Mouse (Mus musculus): ENCODE data around the gene Tyw1. TPM values are rescaled to one million over a fixed set of nuclear protein-coding genes. Genes with fewer than 3 reads are reported as not detected.

The Tyw1 gene
- polyA plus RNA-seq, 1 experiment, result 12.7 TPM

DNA sequence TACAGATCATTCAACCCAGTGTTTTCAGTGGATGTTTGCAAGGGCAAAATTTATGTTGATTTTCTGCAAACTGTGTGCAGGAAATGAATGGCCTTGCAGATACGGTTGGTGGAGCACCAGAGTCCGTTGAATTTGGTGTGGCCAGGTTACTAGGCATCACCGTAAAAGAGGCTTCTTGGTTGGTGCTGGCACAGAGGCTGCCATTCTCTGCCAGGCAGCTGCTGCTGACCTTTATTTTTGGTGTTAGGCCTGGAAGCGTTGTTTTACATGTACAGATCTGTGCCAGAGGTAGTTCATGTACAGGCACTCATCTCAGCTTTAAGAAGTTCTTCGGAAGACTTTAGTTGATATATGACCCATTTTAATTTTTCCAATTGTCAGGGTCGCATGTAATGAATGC, 48.2 kb downstream of the Tyw1 start:
- H3K4me1 ChIP-seq (ENCODE audit: control insufficient read depth, insufficient read depth, low read length), result no peaks in the 10 kb centered on the region
- no peak overlapping the region for H3K4me3 ChIP-seq (ENCODE audit: insufficient read depth, low read length)
- H3K27ac ChIP-seq (ENCODE audit: insufficient read depth, low read depth, low read length), result no peak overlapping the region
- no peak for TF ChIP-seq POLR2A (IDR thresholded peaks at IDR 0.05; ENCODE audit: borderline replicate concordance, low read depth, low read length)
- TF ChIP-seq CTCF (IDR thresholded peaks at IDR 0.05; ENCODE audit: low read depth, low read length), result no peak

GRCm38 (mm10) chr5:130307921-130308320, 52.5 kb downstream of the Tyw1 start:
- no peaks in the 10 kb centered on the region for H3K4me1 ChIP-seq (ENCODE audit: control insufficient read depth, insufficient read depth, low read length)
- no peak overlapping the region for H3K27ac ChIP-seq (ENCODE audit: insufficient read depth, low read depth, low read length)
- no peak overlapping the region for H3K4me3 ChIP-seq (ENCODE audit: insufficient read depth, low read length)
- TF ChIP-seq CTCF (IDR thresholded peaks at IDR 0.05; ENCODE audit: low read depth, low read length) (no peak), POLR2A (IDR thresholded peaks at IDR 0.05; ENCODE audit: borderline replicate concordance, low read depth, low read length) (no peak)

- TF ChIP-seq CTCF (IDR thresholded peaks at IDR 0.05; ENCODE audit: low read depth, low read length) (no peak), POLR2A (IDR thresholded peaks at IDR 0.05; ENCODE audit: borderline replicate concordance, low read depth, low read length) (no peak)
- Histone ChIP-seq H3K27ac (ENCODE audit: insufficient read depth, low read depth, low read length) (no peak overlapping the region), H3K4me3 (ENCODE audit: insufficient read depth, low read length) (no peak overlapping the region), H3K4me1 (ENCODE audit: control insufficient read depth, insufficient read depth, low read length) (no peaks in the 10 kb centered on the region)
Measured at GRCm38 (mm10) chr5:130310077-130310476, 54.7 kb downstream of the Tyw1 start.

DNA sequence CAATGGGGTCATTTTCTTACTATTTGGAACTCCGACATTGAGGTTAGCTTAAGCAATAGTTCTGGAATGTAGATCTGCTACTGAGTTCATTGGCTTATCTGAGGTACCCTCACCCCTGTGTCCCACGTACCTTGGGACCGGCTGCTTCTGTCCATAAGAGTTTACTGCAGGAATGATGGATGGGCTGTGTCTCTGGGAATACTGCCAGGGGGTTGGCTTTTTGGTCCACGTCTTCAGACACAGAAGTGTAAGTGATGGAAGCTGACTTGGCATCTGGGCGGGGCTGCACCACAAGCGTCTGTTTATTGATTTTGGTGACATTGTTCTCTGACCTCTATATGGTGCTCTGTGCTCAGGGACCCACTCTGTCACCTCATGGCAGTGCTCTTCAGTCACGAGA, 55.4 kb downstream of the Tyw1 start:
- no peak overlapping the region for H3K4me3 ChIP-seq (ENCODE audit: insufficient read depth, low read length)

DNA sequence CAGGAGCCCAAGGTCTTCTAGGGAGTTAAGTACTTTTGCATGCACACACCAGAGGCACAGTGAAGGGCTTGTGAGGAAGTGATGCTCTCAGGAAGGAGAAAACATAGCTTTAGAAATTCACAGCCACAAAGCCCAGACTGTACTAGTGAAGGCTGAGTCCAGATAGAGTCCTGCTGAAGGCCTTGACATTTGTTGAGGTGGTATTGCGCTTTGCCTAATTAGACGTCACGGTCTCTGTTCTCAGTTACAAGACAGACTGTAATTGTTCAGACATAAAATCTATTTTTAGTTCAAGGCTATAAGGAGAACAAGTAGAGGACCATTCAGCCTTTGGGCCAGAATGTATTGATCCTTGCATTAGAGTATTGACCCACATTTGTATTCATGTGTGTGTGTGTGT, 58.1 kb downstream of the Tyw1 start:
- TF ChIP-seq CTCF (IDR thresholded peaks at IDR 0.05; ENCODE audit: low read depth, low read length), result no peak
- no peak for TF ChIP-seq POLR2A (IDR thresholded peaks at IDR 0.05; ENCODE audit: borderline replicate concordance, low read depth, low read length)
- Histone ChIP-seq H3K4me3 (ENCODE audit: insufficient read depth, low read length) (no peak overlapping the region), H3K4me1 (ENCODE audit: control insufficient read depth, insufficient read depth, low read length) (no peaks in the 10 kb centered on the region), H3K27ac (ENCODE audit: insufficient read depth, low read depth, low read length) (no peak overlapping the region)

More for the DNA sequence above, 55.4 kb downstream of the Tyw1 start:
- no peak for TF ChIP-seq CTCF (IDR thresholded peaks at IDR 0.05; ENCODE audit: low read depth, low read length)
- Histone ChIP-seq H3K4me1 (ENCODE audit: control insufficient read depth, insufficient read depth, low read length) (no peaks in the 10 kb centered on the region), H3K27ac (ENCODE audit: insufficient read depth, low read depth, low read length) (no peak overlapping the region)

DNA sequence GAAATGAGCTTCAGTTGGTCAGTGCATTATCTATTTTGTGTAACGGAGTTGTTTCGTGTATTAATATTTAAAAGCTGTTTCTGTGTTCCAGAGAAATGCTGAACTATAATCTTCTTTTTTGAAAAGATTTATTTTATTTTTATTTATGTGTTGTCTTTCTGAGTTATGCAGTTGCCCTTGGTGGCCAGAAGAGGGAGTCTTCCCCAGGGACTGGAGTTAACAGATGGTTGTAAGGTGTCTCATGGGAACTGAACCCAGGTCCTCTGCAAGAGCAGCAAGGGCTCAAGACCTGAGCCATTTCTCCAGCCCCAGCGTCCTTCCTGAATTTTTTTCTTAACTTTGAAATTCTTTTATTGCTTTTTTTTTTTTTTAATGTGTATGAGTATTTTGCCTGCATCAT, 59.5 kb downstream of the Tyw1 start:
- TF ChIP-seq CTCF (IDR thresholded peaks at IDR 0.05; ENCODE audit: low read depth, low read length) (peak; percentile 33; the same call in 1 of the 2 replicates), POLR2A (IDR thresholded peaks at IDR 0.05; ENCODE audit: borderline replicate concordance, low read depth, low read length) (no peak)
- no peaks in the 10 kb centered on the region for H3K4me1 ChIP-seq (ENCODE audit: control insufficient read depth, insufficient read depth, low read length)
- no peak overlapping the region for H3K4me3 ChIP-seq (ENCODE audit: insufficient read depth, low read length)
- H3K27ac ChIP-seq (ENCODE audit: insufficient read depth, low read depth, low read length), result no peak overlapping the region

GRCm38 (mm10) chr5:130316321-130316720, 60.9 kb downstream of the Tyw1 start:
- no peak overlapping the region for H3K27ac ChIP-seq (ENCODE audit: insufficient read depth, low read depth, low read length)

DNA sequence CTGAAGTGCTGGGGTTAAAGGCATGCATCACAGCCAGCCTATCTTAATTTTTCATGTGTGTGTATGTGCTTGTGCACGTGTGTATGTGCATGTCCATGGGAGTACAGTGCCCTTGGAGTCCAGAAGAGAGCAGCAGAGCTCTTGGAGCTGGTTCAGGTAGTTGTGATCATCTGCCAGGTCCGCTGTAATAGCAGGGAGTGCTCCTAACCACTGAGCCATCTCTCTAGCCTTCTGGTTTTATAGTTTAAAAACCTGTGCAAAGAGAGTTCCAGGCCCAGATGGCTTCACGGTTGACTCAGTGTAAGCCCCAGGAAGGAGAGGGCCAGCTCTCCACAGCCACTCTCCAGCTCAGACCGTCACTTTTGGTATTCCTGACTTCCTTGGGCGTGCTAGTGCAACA, 64.4 kb downstream of the Tyw1 start:
- H3K27ac ChIP-seq (ENCODE audit: insufficient read depth, low read depth, low read length), result no peak overlapping the region
- H3K4me3 ChIP-seq (ENCODE audit: insufficient read depth, low read length), result no peak overlapping the region
- TF ChIP-seq POLR2A (IDR thresholded peaks at IDR 0.05; ENCODE audit: borderline replicate concordance, low read depth, low read length), result no peak
- no peak for TF ChIP-seq CTCF (IDR thresholded peaks at IDR 0.05; ENCODE audit: low read depth, low read length)
- H3K4me1 ChIP-seq (ENCODE audit: control insufficient read depth, insufficient read depth, low read length), result no peaks in the 10 kb centered on the region

More at GRCm38 (mm10) chr5:130316321-130316720, 60.9 kb downstream of the Tyw1 start:
- TF ChIP-seq CTCF (IDR thresholded peaks at IDR 0.05; ENCODE audit: low read depth, low read length) (no peak), POLR2A (IDR thresholded peaks at IDR 0.05; ENCODE audit: borderline replicate concordance, low read depth, low read length) (no peak)
- Histone ChIP-seq H3K4me3 (ENCODE audit: insufficient read depth, low read length) (no peak overlapping the region), H3K4me1 (ENCODE audit: control insufficient read depth, insufficient read depth, low read length) (no peaks in the 10 kb centered on the region)

GRCm38 (mm10) chr5:130320485-130320884, 65.1 kb downstream of the Tyw1 start:
- no peaks in the 10 kb centered on the region for H3K4me1 ChIP-seq (ENCODE audit: control insufficient read depth, insufficient read depth, low read length)
- H3K27ac ChIP-seq (ENCODE audit: insufficient read depth, low read depth, low read length), result no peak overlapping the region
- no peak overlapping the region for H3K4me3 ChIP-seq (ENCODE audit: insufficient read depth, low read length)
- TF ChIP-seq POLR2A (IDR thresholded peaks at IDR 0.05; ENCODE audit: borderline replicate concordance, low read depth, low read length) (no peak), CTCF (IDR thresholded peaks at IDR 0.05; ENCODE audit: low read depth, low read length) (0 out of 2 replicates have a peak, but pooled peaks have one; percentile 43)

DNA sequence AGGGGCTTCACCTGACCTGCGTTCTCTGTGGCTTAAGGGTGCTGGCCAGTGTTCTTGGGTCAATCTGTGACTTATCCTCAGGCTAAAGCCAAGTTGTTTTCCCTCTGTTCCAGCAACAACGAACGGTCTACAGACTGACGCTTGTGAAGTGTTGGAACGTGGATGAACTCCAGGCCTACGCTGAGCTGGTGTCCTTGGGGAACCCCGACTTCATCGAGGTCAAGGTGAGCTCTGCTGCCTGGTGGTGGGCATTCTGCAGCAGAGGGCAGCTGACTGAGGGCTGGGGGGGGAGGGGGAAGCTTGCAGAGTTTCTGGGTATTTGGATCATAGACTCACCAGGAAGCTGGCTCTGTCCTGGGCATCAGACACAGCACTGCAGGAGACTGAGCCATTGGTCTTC, 70.1 kb downstream of the Tyw1 start:
- H3K4me3 ChIP-seq (ENCODE audit: insufficient read depth, low read length), result no peak overlapping the region
- H3K27ac ChIP-seq (ENCODE audit: insufficient read depth, low read depth, low read length), result no peak overlapping the region
- H3K4me1 ChIP-seq (ENCODE audit: control insufficient read depth, insufficient read depth, low read length), result peaks cover 9% of the 10 kb centered on the region
- TF ChIP-seq POLR2A (IDR thresholded peaks at IDR 0.05; ENCODE audit: borderline replicate concordance, low read depth, low read length) (no peak), CTCF (IDR thresholded peaks at IDR 0.05; ENCODE audit: low read depth, low read length) (no peak)
